Mouse (Mus musculus) CH12.LX (cell line): ENCODE measurements at regions not wholly inside any gene's neighbourhood (a gene's known extent, or its start where the extent isn't known, plus 50 kb on each side); places are given as distances from the start of the nearest gene placed in this dataset.

ENCODE experiments used
- DNase-seq: peaks from one replicate; pipeline ENCODE4 v3.0.0-alpha.2; 2013; ENCODE audit errors: extremely low read depth
- H3K27ac ChIP-seq: 2 replicates; pipeline ENCODE4 v1.5.1; 2012; ENCODE audit warnings: low read depth, mild to moderate bottlenecking, control low read depth, moderate library complexity; ENCODE audit not compliant: insufficient read depth
- H3K27me3 ChIP-seq: replicated peaks from 2 replicates; pipeline ENCODE3; 2012; ENCODE audit warnings: inconsistent platforms
- H3K36me3 ChIP-seq, 2 experiments: replicated peaks in 1 of 2; 2 replicates each; pipeline versions ENCODE3 to v1.6.1; 2012; ENCODE audit warnings: inconsistent platforms in 1 of 2, low read length in 1 of 2, mild to moderate bottlenecking in 1 of 2, mixed read lengths in 1 of 2, moderate library complexity in 1 of 2; ENCODE audit not compliant: control insufficient read depth in 1 of 2, insufficient read depth in 1 of 2
- H3K4me1 ChIP-seq, 2 experiments: 2 replicates each; pipeline ENCODE4 v1.6.1; 2012; ENCODE audit warnings: inconsistent platforms in 1 of 2, moderate library complexity in 1 of 2; ENCODE audit not compliant: insufficient read depth in 2 of 2, control insufficient read depth in 1 of 2
- H3K4me2 ChIP-seq: 2 replicates; pipeline ENCODE4 v1.6.1; 2012; ENCODE audit warnings: low read depth, mild to moderate bottlenecking, control low read depth; ENCODE audit not compliant: poor library complexity, insufficient read depth, severe bottlenecking
- H3K4me3 ChIP-seq, 3 experiments: fragments of 150-350 bp in 1 of 3; sonication (generic) in 1 of 3; replicated peaks in 1 of 3; 2 replicates each; pipeline versions ENCODE3 to v1.5.1; 2011 to 2012; ENCODE audit warnings: low read depth in 2 of 3, low read length in 2 of 3, mild to moderate bottlenecking in 2 of 3, moderate library complexity in 2 of 3, control low read depth in 1 of 3, improper control_type of control experiment in 1 of 3, inconsistent platforms in 1 of 3, mixed read lengths in 1 of 3; ENCODE audit not compliant: poor library complexity in 1 of 3
- H3K79me2 ChIP-seq: replicated peaks from 2 replicates; pipeline ENCODE4 v1.6.1; 2012; ENCODE audit warnings: mild to moderate bottlenecking, moderate library complexity; ENCODE audit not compliant: control insufficient read depth, poor library complexity, insufficient read depth, severe bottlenecking; ENCODE audit errors: extremely low read depth
- H3K9ac ChIP-seq: 2 replicates; pipeline ENCODE4 v1.6.1; 2012; ENCODE audit warnings: low read depth, mild to moderate bottlenecking, control low read depth, moderate library complexity; ENCODE audit not compliant: insufficient read depth
- H3K9me3 ChIP-seq: replicated peaks from 2 replicates; pipeline ENCODE3; 2012; ENCODE audit warnings: low read length, inconsistent platforms, mixed read lengths
- BHLHE40 ChIP-seq: IDR thresholded peaks from 2 replicates; pipeline ENCODE4 v1.6.1; 2011; ENCODE audit warnings: mild to moderate bottlenecking, low read depth, low read length, improper control_type of control experiment
- ELF1 ChIP-seq: IDR thresholded peaks from 2 replicates; pipeline ENCODE4 v1.6.1; 2014; ENCODE audit warnings: low read depth, mild to moderate bottlenecking, inconsistent platforms, low read length, improper control_type of control experiment
- GABPA ChIP-seq: IDR thresholded peaks from 2 replicates; pipeline ENCODE4 v1.6.1; 2012; ENCODE audit warnings: low read depth, low read length, improper control_type of control experiment, inconsistent platforms; ENCODE audit not compliant: insufficient replicate concordance
- JUND ChIP-seq: conservative IDR thresholded peaks from 2 replicates; pipeline ENCODE4 v1.6.1; 2011; ENCODE audit warnings: low read depth, low read length, improper control_type of control experiment
- KAT2A ChIP-seq: IDR thresholded peaks from 2 replicates; pipeline ENCODE4 v1.6.1; 2012; ENCODE audit warnings: low read length, improper control_type of control experiment, inconsistent platforms; ENCODE audit not compliant: insufficient replicate concordance
- MAX ChIP-seq: IDR thresholded peaks from 2 replicates; pipeline ENCODE4 v1.6.1; 2011; ENCODE audit warnings: low read length, improper control_type of control experiment
- MEF2A ChIP-seq: IDR thresholded peaks from 2 replicates; pipeline ENCODE4 v1.6.1; 2014; ENCODE audit warnings: low read depth, mild to moderate bottlenecking, inconsistent platforms, low read length, improper control_type of control experiment, borderline replicate concordance
- POLR2A ChIP-seq: IDR thresholded peaks from 2 replicates; pipeline ENCODE4 v1.6.1; 2011; ENCODE audit warnings: low read depth, mild to moderate bottlenecking, improper control_type of control experiment, low read length
- RAD21 ChIP-seq: IDR thresholded peaks from 2 replicates; pipeline ENCODE4 v1.6.1; 2011; ENCODE audit warnings: low read depth, mild to moderate bottlenecking, low read length, improper control_type of control experiment, moderate library complexity
- RCOR1 ChIP-seq: conservative IDR thresholded peaks from 2 replicates; pipeline ENCODE4 v1.6.1; 2012; ENCODE audit warnings: low read depth, mild to moderate bottlenecking, inconsistent platforms, low read length, improper control_type of control experiment
- SIN3A ChIP-seq: IDR thresholded peaks from 2 replicates; pipeline ENCODE4 v1.6.1; 2012; ENCODE audit warnings: low read length, improper control_type of control experiment, inconsistent platforms
- TBP ChIP-seq: conservative IDR thresholded peaks from 2 replicates; pipeline ENCODE4 v1.6.1; 2011; ENCODE audit warnings: low read depth, low read length, improper control_type of control experiment
- TCF12 ChIP-seq: IDR thresholded peaks from 2 replicates; pipeline ENCODE4 v1.6.1; 2014; ENCODE audit warnings: low read depth, mild to moderate bottlenecking, inconsistent platforms, low read length, improper control_type of control experiment
- UBTF ChIP-seq: IDR thresholded peaks from 2 replicates; pipeline ENCODE4 v1.6.1; 2012; ENCODE audit warnings: low read depth, mild to moderate bottlenecking, inconsistent platforms, low read length, improper control_type of control experiment, moderate library complexity
- ZNF384 ChIP-seq: IDR thresholded peaks from 2 replicates; pipeline ENCODE4 v1.6.1; 2012; ENCODE audit warnings: low read depth, low read length, improper control_type of control experiment, inconsistent platforms
- dilution Hi-C: fragments of 300-500 bp; cut with MboI; formaldehyde crosslinking; loops from 2 replicates; pipeline ENCODE4 v1.14.3; 2020; ENCODE audit warnings: low sequenced_read_pairs; ENCODE audit not compliant: extremely low pct_unique_long_range_greater_than_20kb, extremely low pct_ligation_motif_present
- in situ Hi-C: fragments of 300-500 bp; cut with MboI; formaldehyde crosslinking; loops from 3 replicates; pipeline ENCODE4 v1.14.3; 2019; ENCODE audit warnings: low sequenced_read_pairs, low pct_ligation_motif_present, low pct_unique_long_range_greater_than_20kb, mixed read lengths

- H3K27ac ChIP-seq = no peak overlapping the region
- H3K9me3 ChIP-seq = no peaks in the 10 kb centered on the region
- H3K79me2 ChIP-seq = no peaks in the 10 kb centered on the region
- in situ Hi-C loops (no loop called here), dilution Hi-C loops (no loop called here)
- H3K9ac ChIP-seq = no peak overlapping the region
- no peak for TF ChIP-seq MEF2A
- no peak for TF ChIP-seq UBTF
- no peak for TF ChIP-seq JUND
- no peak for TF ChIP-seq TCF12
- H3K4me2 ChIP-seq = no peak overlapping the region
- H3K36me3 ChIP-seq = no peaks in the 10 kb centered on the region
- H3K4me3 ChIP-seq = no peak overlapping the region
- H3K4me1 ChIP-seq = peaks cover 2 to 14% of the 10 kb centered on the region in 2 experiments; a peak in 2 of 4 replicates
- H3K27me3 ChIP-seq = no peaks in the 10 kb centered on the region
- DNase-seq = no peak
These were observed 64.0 kb upstream of the Zdhhc17 start for GRCm38 (mm10) chr10:111073851-111074430.

GRCm38 (mm10) chr10:111073262-111073661 lies 63.3 kb upstream of the Zdhhc17 start:
- dilution Hi-C loops = no loop called here
- H3K4me1 ChIP-seq = peaks cover 2 to 14% of the 10 kb centered on the region in 2 experiments; a peak in 2 of 4 replicates

GRCm38 (mm10) chr10:111072554-111072909 lies 62.6 kb upstream of the Zdhhc17 start:
- no peaks in the 10 kb centered on the region for H3K79me2 ChIP-seq
- TF ChIP-seq RCOR1 = no peak
- TF ChIP-seq TBP = no peak
- TF ChIP-seq BHLHE40 = no peak
- no peak for TF ChIP-seq POLR2A
- TF ChIP-seq TCF12 = no peak
- TF ChIP-seq ZNF384 = no peak
- no peak for TF ChIP-seq SIN3A
- TF ChIP-seq MAX = no peak
- no peak for TF ChIP-seq RAD21
- TF ChIP-seq UBTF = no peak
- TF ChIP-seq MEF2A = no peak
- no peak for TF ChIP-seq GABPA
- no peak for TF ChIP-seq KAT2A
- TF ChIP-seq, all 38 proteins: peak for 0
- H3K9ac ChIP-seq = no peak overlapping the region
- no peaks in the 10 kb centered on the region for H3K9me3 ChIP-seq
- H3K4me3 ChIP-seq = no peak overlapping the region
- no peaks in the 10 kb centered on the region for H3K27me3 ChIP-seq
- peaks cover 2 to 14% of the 10 kb centered on the region in 2 experiments; a peak in 2 of 4 replicates for H3K4me1 ChIP-seq
- in situ Hi-C loops = no loop called here
- DNase-seq = no peak
- H3K27ac ChIP-seq = no peak overlapping the region
- peak overlapping the region; percentile 50 for H3K4me2 ChIP-seq
- H3K36me3 ChIP-seq = no peaks in the 10 kb centered on the region
- dilution Hi-C loops = no loop called here

More at GRCm38 (mm10) chr10:111073262-111073661, 63.3 kb upstream of the Zdhhc17 start:
- H3K27ac ChIP-seq = no peak overlapping the region
- H3K79me2 ChIP-seq = no peaks in the 10 kb centered on the region
- H3K4me2 ChIP-seq = no peak overlapping the region
- no peak overlapping the region for H3K9ac ChIP-seq
- in situ Hi-C loops = no loop called here
- DNase-seq = no peak
- H3K36me3 ChIP-seq = no peaks in the 10 kb centered on the region
- no peak overlapping the region for H3K4me3 ChIP-seq
- no peak for TF ChIP-seq ELF1
- H3K27me3 ChIP-seq = no peaks in the 10 kb centered on the region
- no peaks in the 10 kb centered on the region for H3K9me3 ChIP-seq
